Mouse (Mus musculus) lung, postnatal 0 days (tissue): ENCODE data around the gene Cnih3. TPM values are rescaled to one million over a fixed set of nuclear protein-coding genes. Genes with fewer than 3 reads are reported as not detected.

Experiments used
- ATAC-seq: fragments of 200-750 bp; cut with Nextera tagmentation; 2 replicates; pipeline ENCODE4 v1.8.0; 2017; ENCODE audit warnings: moderate library complexity
- DNase-seq: peaks from one replicate; pipeline ENCODE4 v3.0.0-alpha.2; 2016; ENCODE audit warnings: low spot score
- H3K27ac ChIP-seq: fragments of 300-500 bp; sonication (generic); 2 replicates; pipeline ENCODE4 v1.5.1; 2014; ENCODE audit warnings: antibody characterized with exemption, mild to moderate bottlenecking, low read length, mixed read lengths
- H3K27me3 ChIP-seq: fragments of 300-500 bp; sonication (generic); replicated peaks from 2 replicates; pipeline ENCODE4 v1.6.1; 2014; ENCODE audit warnings: low read length, mixed read lengths; ENCODE audit not compliant: insufficient read depth
- H3K36me3 ChIP-seq: fragments of 300-500 bp; sonication (generic); 2 replicates; pipeline ENCODE4 v1.6.1; 2014; ENCODE audit warnings: low read length, mixed read lengths; ENCODE audit not compliant: insufficient read depth
- H3K4me1 ChIP-seq: fragments of 300-500 bp; sonication (generic); 2 replicates; pipeline ENCODE4 v1.6.1; 2014; ENCODE audit warnings: antibody characterized with exemption, low read depth, low read length, mixed read lengths; ENCODE audit not compliant: insufficient read depth
- H3K4me2 ChIP-seq: fragments of 300-500 bp; sonication (generic); replicated peaks from 2 replicates; pipeline ENCODE4 v1.6.1; 2014; ENCODE audit warnings: low read depth, mild to moderate bottlenecking, low read length, moderate library complexity, mixed read lengths
- H3K4me3 ChIP-seq: fragments of 300-500 bp; sonication (generic); 2 replicates; pipeline ENCODE4 v1.5.1; 2014; ENCODE audit warnings: low read depth, low read length
- H3K9ac ChIP-seq: fragments of 300-500 bp; sonication (generic); replicated peaks from 2 replicates; pipeline ENCODE4 v1.6.1; 2014; ENCODE audit warnings: low read depth, mild to moderate bottlenecking
- H3K9me3 ChIP-seq: fragments of 300-500 bp; sonication (generic); 2 replicates; pipeline ENCODE4 v1.6.1; 2016; ENCODE audit warnings: low read length, mixed read lengths
- CTCF ChIP-seq: IDR thresholded peaks from 2 replicates; pipeline ENCODE4 v1.5.1; 2016; ENCODE audit warnings: antibody characterized with exemption, mild to moderate bottlenecking
- EP300 ChIP-seq: IDR thresholded peaks from 2 replicates; pipeline ENCODE4 v1.6.1; 2016; ENCODE audit warnings: antibody characterized with exemption, mild to moderate bottlenecking, control low read depth
- WGBS: fragments of 180-500 bp; shearing (Covaris S2); extraction: QIAGEN DNeasy Blood & Tissue Kit; methylation state at CpG from one replicate; pipeline ENCODE4 v1.1.7; 2014; 5-methylcytosine and 5-hydroxymethylcytosine counted together
- polyA plus RNA-seq: library from polyadenylated mRNA; unstranded; fragments of >200 nt; fragmentation: Nextera tagmentation; extraction: Ambion mirVana; gene quantifications from 2 replicates; pipeline ENCODE4 v1.2.1, GENCODE M21; 2015

The Cnih3 gene
- polyA plus RNA-seq, 1 experiment from 2014 or later = 0.30 TPM

DNA sequence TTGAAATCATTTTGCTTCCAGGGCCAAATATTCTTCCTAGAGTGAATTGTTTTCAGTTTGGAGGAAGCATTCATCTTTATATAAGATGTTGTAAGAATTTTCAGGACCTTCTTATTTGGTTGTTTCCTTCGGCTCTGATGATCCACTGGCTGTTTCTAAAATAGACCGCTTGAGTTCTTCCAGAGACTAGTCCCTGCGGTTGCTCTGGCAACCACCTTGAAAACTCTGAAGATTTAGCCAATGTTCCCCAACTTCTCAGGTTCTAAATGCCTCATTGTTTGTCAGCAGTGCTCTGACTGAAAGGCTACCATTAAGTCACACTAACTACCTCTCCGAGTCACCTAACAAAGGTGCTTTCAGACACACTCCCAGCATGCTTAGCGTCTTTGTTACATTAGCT, 80.8 kb downstream of the Cnih3 start:
- 76% methylated on average over 5 of the region's 5 CpGs for WGBS
- no peaks in the 10 kb centered on the region for H3K9me3 ChIP-seq
- ATAC-seq = no peak
- no peak for DNase-seq
- no peaks in the 10 kb centered on the region for H3K36me3 ChIP-seq
- H3K27me3 ChIP-seq = no peaks in the 10 kb centered on the region
- H3K4me1 ChIP-seq = no peaks in the 10 kb centered on the region
- H3K9ac ChIP-seq = no peak overlapping the region
- H3K4me2 ChIP-seq = no peak overlapping the region
- no peak overlapping the region for H3K4me3 ChIP-seq
- TF ChIP-seq EP300 (no peak), CTCF (no peak)
- H3K27ac ChIP-seq = no peak overlapping the region

DNA sequence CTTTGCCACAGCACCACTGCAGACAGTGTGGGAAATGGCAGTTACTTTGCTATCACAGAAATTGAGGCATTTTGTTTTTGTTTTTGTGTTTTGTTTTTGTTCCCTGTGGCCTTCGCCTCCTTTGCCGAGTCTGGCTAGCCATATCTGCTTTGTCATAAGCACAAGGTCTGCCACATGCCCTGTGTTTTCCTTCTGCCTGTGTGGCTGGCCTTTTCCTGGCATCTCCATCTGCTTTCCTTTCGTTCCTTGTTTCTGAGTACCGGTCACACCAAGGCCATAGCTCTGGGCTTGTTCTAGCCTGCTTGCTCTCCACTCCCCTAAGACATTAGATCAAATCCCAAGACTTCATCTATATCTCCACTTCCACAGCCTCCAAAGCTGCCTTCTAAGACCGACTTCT, 83.0 kb downstream of the Cnih3 start:
- Histone ChIP-seq H3K4me2 (no peak overlapping the region), H3K36me3 (no peaks in the 10 kb centered on the region), H3K4me3 (no peak overlapping the region), H3K9ac (no peak overlapping the region), H3K4me1 (no peaks in the 10 kb centered on the region), H3K27me3 (no peaks in the 10 kb centered on the region), H3K9me3 (no peaks in the 10 kb centered on the region), H3K27ac (no peak overlapping the region)
- 61% methylated on average over 5 of the region's 5 CpGs for WGBS
- no peak for ATAC-seq
- no peak for DNase-seq
- TF ChIP-seq CTCF (no peak), EP300 (no peak)

DNA sequence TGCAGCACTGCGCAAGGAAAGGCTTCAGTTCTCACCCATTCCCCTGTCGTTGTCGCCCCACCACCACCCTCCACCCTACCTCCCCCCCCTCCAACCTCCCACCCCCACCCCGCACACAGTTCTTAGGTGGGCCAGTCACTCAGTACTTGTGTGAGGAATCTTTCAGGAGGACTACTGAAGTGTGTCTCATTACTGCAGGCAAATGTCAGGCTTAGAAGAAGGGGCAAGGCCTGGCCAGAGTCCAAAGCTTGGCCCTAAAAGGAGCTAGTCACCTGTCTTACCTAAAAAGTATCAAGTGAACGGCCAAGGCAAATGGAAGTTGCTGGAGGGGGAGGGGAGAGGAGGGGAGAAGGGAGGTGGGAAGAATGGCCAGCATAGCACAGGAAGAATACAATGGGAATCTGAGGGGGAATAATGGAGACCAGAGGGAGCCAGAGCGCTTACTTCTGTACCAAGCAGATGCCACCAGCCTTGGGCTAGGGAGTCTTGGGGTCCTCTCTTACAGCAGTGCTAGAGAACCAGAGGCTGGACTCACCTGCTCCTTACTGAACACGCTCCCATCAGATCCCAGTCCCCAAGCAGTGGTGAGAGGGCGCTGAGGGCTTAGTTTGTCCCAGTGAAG, 88.7 kb downstream of the Cnih3 start:
- Histone ChIP-seq H3K4me2 (no peak overlapping the region), H3K9ac (no peak overlapping the region), H3K27ac (no peak overlapping the region), H3K9me3 (no peaks in the 10 kb centered on the region), H3K27me3 (no peaks in the 10 kb centered on the region), H3K4me1 (no peaks in the 10 kb centered on the region; the same call in 1 of the 2 replicates), H3K4me3 (no peak overlapping the region), H3K36me3 (no peaks in the 10 kb centered on the region)
- peak; percentile 37 for DNase-seq
- peak; percentile 29; the same call in 1 of the 2 replicates for ATAC-seq
- 59% methylated on average over 8 of the region's 8 CpGs for WGBS
- TF ChIP-seq EP300 = no peak
- no peak for TF ChIP-seq CTCF

DNA sequence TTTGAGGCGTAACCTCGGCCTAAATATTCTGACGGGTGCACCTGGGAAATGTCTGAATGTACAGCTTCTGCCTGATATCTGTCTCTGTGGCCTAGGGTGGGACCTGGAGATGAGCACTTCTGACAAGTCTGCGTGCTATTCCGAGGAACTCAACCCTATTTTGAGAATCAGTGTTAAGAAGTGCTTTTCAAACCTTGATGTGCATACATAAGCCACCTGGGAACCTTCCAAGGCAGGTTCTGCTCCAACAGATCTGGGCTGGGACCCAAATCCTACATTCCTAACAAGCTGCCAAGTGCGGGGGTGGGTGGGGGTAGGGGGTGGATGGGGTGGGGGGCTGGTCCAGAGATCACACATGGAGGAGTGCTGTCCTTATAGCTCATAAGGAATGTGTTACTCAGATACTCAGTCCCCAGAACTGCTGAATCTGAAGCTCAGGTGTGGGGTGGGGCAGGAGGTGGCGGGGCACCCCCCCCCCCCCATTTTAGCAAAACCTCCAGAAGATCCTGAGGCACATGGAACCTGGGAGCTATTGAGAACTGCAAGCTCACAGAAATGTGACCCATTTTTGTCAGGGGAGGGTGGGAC, 89.3 kb downstream of the Cnih3 start:
- H3K4me1 ChIP-seq = no peaks in the 10 kb centered on the region; the same call in 1 of the 2 replicates
- DNase-seq = peak; percentile 40
- 51% methylated on average over 7 of the region's 7 CpGs for WGBS
- no peaks in the 10 kb centered on the region for H3K9me3 ChIP-seq
- ATAC-seq = peak; percentile 59
- TF ChIP-seq EP300 (no peak), CTCF (no peak)
- H3K27me3 ChIP-seq = no peaks in the 10 kb centered on the region
- no peak overlapping the region for H3K4me3 ChIP-seq
- no peak overlapping the region for H3K27ac ChIP-seq
- H3K4me2 ChIP-seq = no peak overlapping the region
- no peak overlapping the region for H3K9ac ChIP-seq
- no peaks in the 10 kb centered on the region for H3K36me3 ChIP-seq

GRCm38 (mm10) chr1:181445041-181445440, 92.6 kb downstream of the Cnih3 start:
- Histone ChIP-seq H3K9me3 (no peaks in the 10 kb centered on the region), H3K36me3 (no peaks in the 10 kb centered on the region), H3K4me1 (no peaks in the 10 kb centered on the region; the same call in 1 of the 2 replicates), H3K4me2 (no peak overlapping the region), H3K4me3 (no peak overlapping the region), H3K27me3 (no peaks in the 10 kb centered on the region), H3K9ac (no peak overlapping the region), H3K27ac (no peak overlapping the region)
- no peak for TF ChIP-seq CTCF
- no peak for TF ChIP-seq EP300
- ATAC-seq = no peak
- WGBS = 83% methylated on average over 5 of the region's 5 CpGs
- DNase-seq = no peak

DNA sequence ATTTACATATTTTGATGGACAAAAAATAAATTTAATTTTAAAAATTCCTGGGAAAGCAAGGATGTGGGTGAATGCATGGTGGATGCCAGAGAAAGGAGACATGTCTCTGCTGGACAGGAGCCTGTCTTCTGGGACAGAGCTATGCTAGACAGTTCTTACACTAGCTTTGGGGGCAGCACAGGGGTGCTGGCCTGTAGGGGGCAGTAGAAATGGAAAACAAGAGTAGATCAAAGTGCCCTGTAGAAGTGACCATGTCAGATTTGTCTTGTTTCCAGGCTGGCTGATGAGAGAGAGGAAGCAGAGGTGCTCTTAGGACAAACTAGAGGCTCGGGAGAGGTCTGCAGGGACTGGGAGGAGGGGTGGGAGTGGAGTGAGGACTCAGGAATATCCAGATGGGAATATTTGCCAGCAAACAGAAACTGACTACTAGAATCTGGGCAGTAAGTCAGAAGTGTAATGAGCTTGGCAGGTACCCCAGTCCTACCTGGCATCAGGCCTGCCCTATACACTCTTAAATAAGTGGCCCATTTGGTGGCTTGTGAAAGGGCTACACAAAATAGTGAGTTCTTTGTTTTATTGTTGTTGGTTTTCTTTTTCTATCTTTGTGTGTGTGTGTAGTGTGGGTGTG, 93.3 kb downstream of the Cnih3 start:
- 30% methylated on average over 1 of the region's 1 CpGs for WGBS
- H3K4me3 ChIP-seq = no peak overlapping the region
- H3K4me2 ChIP-seq = no peak overlapping the region
- no peaks in the 10 kb centered on the region; the same call in 1 of the 2 replicates for H3K4me1 ChIP-seq
- H3K27ac ChIP-seq = no peak overlapping the region
- H3K36me3 ChIP-seq = no peaks in the 10 kb centered on the region
- TF ChIP-seq EP300 = no peak
- TF ChIP-seq CTCF = peak; percentile 52
- DNase-seq (peak; percentile 34), ATAC-seq (no peak)
- H3K9ac ChIP-seq = no peak overlapping the region
- no peaks in the 10 kb centered on the region for H3K9me3 ChIP-seq
- no peaks in the 10 kb centered on the region for H3K27me3 ChIP-seq
